Mouse (Mus musculus): Measurements from ENCODE around the gene Tmf1.
A peak's percentile ranks its signal among the peaks of the same experiment; 100 is the strongest.

- 0 out of 2 replicates have a peak, but pooled peaks have one; percentile 20 for TF ChIP-seq MYC (IDR thresholded peaks at IDR 0.05; ENCODE audit: low read depth, low read length)
- no peak for TF ChIP-seq CTCF (IDR thresholded peaks at IDR 0.05 in 2 of 3, conservative IDR thresholded peaks at IDR 0.05 in 1 of 3; ENCODE audit: control insufficient read depth in 1 of 3, insufficient read depth in 1 of 3, low read depth in 2 of 3, low read length in 3 of 3, poor library complexity in 1 of 3, severe bottlenecking in 1 of 3)
- TF ChIP-seq POLR2A (IDR thresholded peaks at IDR 0.05; ENCODE audit: control insufficient read depth in 1 of 2, insufficient read depth in 1 of 2, low read depth in 1 of 2, low read length in 2 of 2, poor library complexity in 1 of 2): no peak
- no peak for TF ChIP-seq UBTF (IDR thresholded peaks at IDR 0.05; ENCODE audit: borderline replicate concordance, insufficient read depth, low read depth, low read length)
- no peak for TF ChIP-seq USF2 (IDR thresholded peaks at IDR 0.05; ENCODE audit: borderline replicate concordance in 1 of 2, insufficient read depth in 1 of 2, low read depth in 1 of 2, low read length in 2 of 2)
Measured at GRCm38 (mm10) chr6:97207085-97207484, 28.2 kb upstream of the Tmf1 start.

Measured in MEL (cell line).